Mouse (Mus musculus) spleen, postnatal 36 days (tissue): ENCODE results near the gene Tuft1.
A peak's percentile ranks its signal among the peaks of the same experiment; 100 is the strongest.
"Not testable (repeated sequence)": the region's sequence is repeated elsewhere in the genome, so short reads cannot be mapped to it uniquely, and the experiment has no call there.

Source experiments
- DNase-seq, 2 experiments: peaks; one replicate each; pipeline ENCODE4 v3.0.0; 2022; ENCODE audit warnings: low spot score in 2 of 2, mixed read lengths in 1 of 2

Tuft1 gene

DNA sequence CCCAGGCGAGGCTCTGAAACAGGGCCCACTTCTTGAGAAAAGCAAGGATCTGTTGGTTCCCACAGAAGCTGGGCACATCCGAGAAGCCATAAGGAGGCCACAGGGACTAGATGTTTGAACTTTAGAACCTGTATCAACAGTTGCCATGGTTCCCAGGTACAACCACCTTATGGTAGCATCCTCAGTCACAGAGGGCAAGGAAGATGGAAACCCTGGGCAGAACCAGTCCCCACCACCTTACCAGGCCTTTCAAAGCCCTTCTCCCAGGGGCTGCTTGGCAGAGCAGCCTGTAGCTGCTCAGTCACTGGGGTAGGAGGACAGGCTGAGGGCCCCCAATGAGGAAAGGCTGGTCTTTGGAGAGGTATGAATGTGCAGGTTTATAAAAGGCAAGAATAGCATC, 2.2 kb upstream of the Tuft1 start:
- DNase-seq: not testable (repeated sequence)

DNA sequence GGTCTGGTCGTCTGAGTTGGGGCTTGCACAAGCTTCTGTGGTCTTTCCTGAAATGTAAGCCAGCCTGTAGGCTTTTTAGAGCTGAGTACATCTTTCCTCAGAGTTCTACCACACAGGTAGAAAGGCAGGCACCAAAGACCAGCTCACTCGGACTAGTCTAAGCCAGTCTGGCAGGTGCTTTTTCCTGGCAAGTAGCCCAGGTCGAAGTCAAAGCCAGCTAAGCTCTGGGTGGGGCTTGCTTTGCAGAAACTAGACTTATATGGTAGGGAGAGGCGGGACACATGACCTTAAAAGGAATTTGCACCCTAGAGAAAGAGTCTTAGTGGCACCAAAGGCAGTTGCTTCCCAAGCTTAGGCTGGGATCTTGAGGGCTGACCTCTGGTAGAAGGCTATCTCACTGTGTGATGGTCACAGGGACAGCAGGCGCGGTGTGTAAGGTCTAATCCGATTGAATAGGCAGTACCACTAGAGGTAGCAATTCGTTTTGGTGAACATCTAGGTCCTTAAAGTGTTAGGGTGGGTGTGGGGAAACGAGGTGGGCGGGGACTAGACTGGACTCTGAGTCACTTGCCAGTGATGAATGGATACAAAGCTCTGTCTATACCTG, 573 bp upstream of the Tuft1 start:
- peak in 1 of 2 experiments; percentile 12 for DNase-seq

- DNase-seq: not testable (repeated sequence)
These were observed 576 bp downstream of the Tuft1 start for GRCm38 (mm10) chr3:94657852-94658739.

- not testable (repeated sequence) for DNase-seq
These were observed 4.7 kb downstream of the Tuft1 start for GRCm38 (mm10) chr3:94653967-94654366.

- no peak for DNase-seq
These were observed 8.3 kb downstream of the Tuft1 start for GRCm38 (mm10) chr3:94650409-94650808.

DNA sequence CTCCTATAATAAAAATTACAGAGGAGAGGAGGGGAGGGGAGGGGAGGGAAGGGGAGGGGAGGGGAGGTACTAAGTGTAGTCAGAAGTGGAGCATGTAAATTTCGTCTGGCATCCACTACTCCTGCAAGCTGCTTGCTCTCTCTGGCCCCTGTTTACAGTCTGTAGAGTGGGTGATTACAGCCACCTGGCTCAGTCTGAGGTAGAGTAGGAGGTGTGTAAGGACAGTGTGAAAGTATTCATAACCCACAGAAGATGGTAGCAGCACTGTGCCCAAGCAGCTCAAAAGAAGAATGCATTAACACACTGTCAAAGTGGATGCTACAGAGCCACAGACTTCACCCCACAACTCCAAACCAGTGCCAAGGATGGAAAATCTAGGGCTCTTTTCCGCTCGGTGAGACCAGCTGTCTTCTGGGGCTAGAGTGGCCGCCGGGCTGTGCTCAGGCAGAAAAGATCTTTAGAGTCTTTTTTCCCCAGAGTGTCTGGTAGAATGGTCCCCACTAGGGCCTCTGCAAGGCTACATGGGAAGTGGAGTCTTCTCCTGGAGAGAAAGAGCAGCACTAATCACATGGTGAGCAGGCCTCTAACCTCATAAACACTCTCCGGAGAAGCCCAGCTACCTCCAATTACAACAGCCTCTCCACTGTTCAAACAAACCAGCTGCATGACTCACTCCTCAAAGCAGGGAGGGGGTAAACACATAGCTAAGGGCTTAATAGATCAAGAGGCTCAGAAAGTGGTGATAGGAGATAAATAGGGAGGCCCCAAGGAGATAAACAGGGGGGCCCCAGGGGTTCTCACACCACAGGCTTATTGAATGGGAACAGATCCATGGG, 9.7 kb downstream of the Tuft1 start:
- no peak for DNase-seq

DNA sequence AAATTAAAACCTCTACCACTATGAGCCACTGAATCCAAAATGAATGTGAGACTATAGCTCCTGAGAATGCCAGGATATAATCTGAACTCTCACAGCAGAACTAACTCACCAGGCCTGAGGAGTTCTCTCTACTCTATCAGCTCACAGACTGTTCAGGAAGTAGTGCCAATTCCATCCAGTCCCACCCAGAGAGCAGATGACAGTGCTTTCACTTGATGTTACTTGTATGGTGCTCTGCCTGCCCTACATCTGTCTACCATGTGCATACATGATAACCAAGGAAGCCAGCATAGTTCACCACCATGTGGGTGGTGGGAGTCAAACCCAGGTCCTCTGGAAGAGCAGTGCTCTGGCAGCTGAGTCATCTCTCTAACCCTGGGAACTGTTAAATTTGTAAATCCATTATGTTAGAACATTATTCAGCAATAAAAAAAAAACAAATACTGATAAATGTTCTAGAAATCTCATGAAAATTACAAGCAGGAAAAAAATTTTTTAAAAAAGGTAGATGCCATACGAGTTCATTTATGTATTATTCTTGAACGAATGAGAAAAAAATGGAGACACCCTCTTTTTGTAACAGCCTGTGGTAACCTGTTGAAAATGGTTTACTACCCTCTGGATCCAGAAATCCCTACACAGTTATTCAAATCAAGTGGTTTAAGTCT, 16.0 kb downstream of the Tuft1 start, which contains the start of gene Gm10972:
Gm10972 (plus strand) TSS at position 618 of the 668 bp plus-strand sequence.
- not testable (repeated sequence) for DNase-seq

- DNase-seq: no peak
These were observed 28.8 kb downstream of the Tuft1 start for GRCm38 (mm10) chr3:94629876-94630275.

GRCm38 (mm10) chr3:94628712-94629111, 30.0 kb downstream of the Tuft1 start:
- DNase-seq: no peak

GRCm38 (mm10) chr3:94624281-94624680, 34.4 kb downstream of the Tuft1 start:
- DNase-seq: no peak

- no peak for DNase-seq
These were observed 36.1 kb downstream of the Tuft1 start for GRCm38 (mm10) chr3:94622550-94622949.

DNA sequence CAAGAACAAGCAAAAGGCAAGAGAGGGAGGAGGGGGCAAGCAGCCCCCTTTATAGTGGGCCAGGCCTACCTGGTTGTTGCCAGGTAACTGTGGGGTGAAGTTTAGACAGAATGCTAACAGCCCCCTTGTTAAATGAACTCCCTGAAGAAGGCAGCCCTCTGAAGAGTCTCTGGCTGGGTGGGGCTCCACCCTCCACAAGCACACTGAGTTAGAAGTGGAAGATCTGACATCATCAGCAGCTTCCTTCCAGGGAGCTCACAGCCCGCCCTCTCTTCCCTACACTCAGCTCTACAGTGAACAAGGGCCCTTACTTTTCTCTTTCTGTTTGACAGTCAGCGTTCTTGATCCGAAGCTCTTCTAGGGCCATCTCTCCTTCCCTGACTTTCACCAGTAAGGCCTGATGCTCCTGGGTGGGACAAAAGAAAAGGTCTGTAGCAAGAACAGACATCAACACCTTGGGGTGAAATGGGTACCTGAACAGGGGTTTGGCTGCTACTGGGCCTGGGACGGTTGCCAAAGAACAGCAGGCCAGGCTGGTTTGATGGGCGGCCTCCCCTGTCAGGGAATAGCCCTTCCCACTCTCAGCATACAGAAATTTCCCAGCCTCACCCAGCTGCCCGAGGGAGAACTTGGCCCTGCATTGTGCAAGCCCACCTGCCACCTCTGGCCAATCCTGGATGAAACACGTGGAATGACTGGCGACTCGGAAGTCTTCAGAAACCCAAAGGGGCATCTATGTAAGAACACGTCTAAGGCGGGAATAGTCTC, 36.7 kb downstream of the Tuft1 start:
- no peak for DNase-seq

DNA sequence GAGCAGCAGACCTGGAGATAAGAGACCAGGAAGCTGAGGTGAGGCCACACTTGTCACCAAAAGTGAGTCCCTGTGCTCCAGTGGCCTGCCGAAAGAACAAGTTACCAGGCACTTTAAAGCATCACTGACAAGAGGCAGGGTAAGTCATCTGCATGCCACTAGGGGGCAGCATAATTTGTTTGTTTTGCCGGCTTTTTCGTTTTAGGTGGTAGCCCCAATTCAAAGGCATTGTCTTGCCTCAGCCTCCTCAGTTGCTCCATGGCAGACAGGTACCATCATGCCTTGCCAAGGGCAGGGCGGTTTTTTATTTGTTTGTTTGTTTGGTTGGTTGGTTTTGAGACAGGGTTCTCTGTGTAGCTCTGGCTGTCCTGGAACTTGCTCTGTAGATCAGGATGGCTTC, 42.0 kb downstream of the Tuft1 start:
- DNase-seq: peak; percentile 26 to 31

DNA sequence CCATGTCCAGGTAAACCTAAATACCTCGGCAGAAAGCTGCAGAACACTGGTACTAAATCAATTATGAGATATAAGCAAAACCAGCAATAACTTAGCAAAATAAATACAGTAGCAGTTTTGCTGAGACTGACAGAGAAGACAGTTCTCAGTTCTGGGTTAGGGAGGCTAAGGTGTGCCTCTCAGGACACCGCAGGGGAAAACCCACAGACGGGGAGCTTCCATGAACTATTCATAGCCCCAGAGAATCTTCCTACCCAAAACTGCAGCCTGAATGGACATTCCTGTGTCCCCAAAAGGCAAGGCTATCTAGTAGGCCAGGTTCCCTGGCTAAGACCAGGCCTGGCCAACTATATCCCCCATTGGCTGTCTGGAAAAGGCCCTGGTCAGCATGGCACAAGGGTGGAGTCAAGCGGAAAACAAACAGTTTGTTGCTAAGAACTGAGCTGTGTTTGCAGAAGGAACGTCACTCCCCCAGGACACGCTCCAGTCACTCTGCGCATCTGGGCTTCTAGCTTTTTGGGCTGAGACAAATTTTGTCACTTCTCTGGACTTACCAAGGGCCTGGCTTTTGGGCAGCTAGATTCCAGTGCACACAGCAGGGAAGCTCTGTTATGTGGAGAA, 45.3 kb downstream of the Tuft1 start:
- DNase-seq: no peak

DNA sequence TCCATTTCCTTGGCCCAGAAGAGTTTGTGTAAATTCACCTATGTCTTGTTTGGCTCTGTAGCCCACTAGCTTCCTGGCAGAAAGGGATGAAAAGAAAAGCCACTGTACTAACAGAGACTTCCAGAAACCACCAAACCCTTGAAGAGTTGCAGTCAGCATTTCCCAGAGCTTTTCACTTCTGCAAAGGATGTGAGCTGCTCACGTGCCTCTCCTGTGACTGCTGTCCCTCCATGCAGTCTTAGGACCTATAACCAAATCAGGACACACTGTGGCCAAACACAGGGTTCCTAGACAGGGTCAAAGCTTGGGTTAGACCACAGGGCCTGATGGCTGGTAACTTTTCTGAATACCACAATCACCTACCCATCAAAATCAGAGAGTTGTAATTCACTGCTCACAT, 46.4 kb downstream of the Tuft1 start:
- no peak for DNase-seq

- DNase-seq: no peak
These were observed 46.8 kb downstream of the Tuft1 start for GRCm38 (mm10) chr3:94611834-94612233.

GRCm38 (mm10) chr3:94611343-94611742, 47.3 kb downstream of the Tuft1 start:
- DNase-seq: no peak

DNA sequence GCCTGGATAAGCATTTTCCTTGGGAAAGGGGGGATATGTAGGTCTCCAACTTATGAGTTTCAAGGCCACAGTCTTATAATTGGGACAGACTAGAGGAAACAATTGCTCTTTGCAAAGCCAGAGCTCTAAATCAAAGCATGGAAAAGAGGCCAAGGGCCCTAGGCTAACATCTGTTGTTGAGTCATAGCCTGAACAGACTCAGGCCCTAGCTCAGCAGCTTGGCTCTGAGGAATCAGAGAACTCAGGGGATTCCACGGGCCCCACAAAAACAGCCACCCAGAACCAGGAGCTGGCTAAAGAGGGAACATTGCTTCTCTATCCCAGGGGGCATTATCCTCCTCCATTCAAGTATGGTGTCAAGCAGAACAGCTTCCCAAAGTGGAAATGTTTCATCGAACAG, 48.1 kb downstream of the Tuft1 start:
- no peak for DNase-seq

DNA sequence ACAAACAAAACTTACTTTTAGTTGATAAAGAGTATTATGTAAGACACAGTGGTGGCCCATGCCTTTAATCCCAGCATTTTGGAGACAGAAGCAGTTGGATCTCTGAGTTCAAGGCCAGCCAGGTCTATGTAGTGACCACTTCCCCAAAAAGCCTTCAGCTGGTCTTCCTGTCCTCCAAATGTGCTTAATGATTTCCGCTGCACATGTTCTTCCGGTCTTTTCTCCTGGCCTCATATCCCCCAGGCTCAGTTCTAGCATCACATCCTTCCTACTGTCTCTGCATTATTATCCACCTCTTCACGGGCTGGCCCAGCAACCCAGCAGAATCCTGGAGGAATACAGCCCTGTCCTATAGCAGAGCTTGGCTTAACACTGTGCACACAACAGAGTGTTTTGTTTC, 49.1 kb downstream of the Tuft1 start:
- DNase-seq: no peak

- DNase-seq: peak; percentile 10 to 40
These were observed 56.7 kb downstream of the Tuft1 start for GRCm38 (mm10) chr3:94601959-94602358.
